Mouse (Mus musculus): ENCODE measurements around the gene Pik3c2g.

Gene Pik3c2g

GRCm38 (mm10) chr6:139735708-139736626 is 148.9 kb downstream of the Pik3c2g start:
- DNase-seq (ENCODE audit: low read depth in 1 of 2, low spot score in 2 of 2), result no peak

- DNase-seq (ENCODE audit: low read depth in 1 of 2, low spot score in 2 of 2), result no peak
Measured at GRCm38 (mm10) chr6:139738350-139738749, 151.3 kb downstream of the Pik3c2g start.

- no peak for DNase-seq (ENCODE audit: low read depth in 1 of 2, low spot score in 2 of 2)
Measured at GRCm38 (mm10) chr6:139742693-139743432, 155.8 kb downstream of the Pik3c2g start.

DNA sequence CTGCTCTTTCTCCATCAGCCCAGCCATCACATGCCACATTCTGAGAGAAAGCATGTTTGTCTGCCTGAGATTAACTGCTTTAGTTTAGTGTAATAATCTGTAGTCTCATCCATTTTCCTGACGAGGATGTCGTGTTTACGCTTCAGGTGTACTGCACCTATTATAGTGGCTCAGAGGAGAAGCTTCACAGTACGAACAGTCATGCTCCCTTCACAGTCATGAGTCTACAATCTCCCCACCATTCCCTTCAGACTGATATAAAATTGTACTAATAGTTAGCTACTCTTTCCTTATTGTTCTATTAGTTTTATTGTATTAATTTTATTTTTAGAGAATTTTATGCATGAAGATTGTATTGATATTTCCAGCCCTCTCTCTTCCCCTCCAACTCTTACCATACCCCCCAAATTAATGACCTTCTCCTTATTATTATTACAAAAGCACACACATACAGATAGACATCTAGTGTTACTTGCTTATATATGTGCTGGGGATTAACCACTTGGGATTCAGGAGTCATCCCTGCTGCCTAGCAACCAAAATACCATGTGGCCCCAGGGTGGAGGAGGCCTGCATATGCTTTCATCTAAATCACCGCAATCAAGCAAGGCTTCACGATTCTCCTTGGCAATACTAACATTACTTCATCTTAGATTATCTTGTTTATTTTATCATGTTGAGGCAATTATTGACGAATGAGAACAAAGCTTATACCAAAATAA is 159.9 kb downstream of the Pik3c2g start:
- no peak for DNase-seq (ENCODE audit: low read depth in 1 of 2, low spot score in 2 of 2)

- no peak for DNase-seq (ENCODE audit: low read depth in 1 of 2, low spot score in 2 of 2)
Measured at GRCm38 (mm10) chr6:139748091-139748771, 161.2 kb downstream of the Pik3c2g start.

DNA sequence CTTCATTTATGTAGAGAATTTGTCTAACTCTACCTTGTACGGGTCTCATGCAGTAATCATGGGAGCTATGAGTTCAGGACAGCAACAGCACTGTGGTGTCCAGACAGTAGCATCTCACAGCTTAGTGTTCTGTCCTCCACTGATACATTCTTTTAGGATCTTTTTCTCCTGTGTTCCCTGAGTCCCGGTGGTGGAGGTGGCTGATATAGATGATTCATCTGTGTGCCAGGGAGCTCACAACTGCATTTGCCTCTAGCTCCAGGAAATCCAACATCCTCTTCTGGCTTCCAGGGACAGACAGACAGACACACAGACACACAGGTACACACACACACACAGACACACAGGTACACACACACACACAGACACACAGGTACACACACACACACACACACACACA is 163.6 kb downstream of the Pik3c2g start:
- no peak for DNase-seq (ENCODE audit: low read depth in 1 of 2, low spot score in 2 of 2)

DNA sequence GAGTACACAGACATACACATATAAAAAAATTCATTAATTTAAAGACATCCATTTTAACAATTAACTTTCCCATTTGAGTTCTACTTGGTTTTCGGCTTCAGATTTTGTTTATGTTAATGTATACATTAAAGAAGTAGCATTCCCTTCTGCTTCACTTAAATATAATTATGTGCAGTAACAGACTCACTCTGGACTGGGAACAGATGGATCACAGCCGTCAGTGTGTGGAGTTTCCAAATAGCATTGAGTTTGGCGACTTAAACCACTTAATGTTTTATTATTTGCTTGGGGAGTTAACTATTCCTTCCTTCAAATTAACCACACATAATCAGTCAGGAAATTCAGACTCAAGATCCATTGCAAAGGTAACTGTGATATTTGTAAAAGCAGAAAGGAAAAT is 164.0 kb downstream of the Pik3c2g start:
- no peak for DNase-seq (ENCODE audit: low read depth in 1 of 2, low spot score in 2 of 2)

DNA sequence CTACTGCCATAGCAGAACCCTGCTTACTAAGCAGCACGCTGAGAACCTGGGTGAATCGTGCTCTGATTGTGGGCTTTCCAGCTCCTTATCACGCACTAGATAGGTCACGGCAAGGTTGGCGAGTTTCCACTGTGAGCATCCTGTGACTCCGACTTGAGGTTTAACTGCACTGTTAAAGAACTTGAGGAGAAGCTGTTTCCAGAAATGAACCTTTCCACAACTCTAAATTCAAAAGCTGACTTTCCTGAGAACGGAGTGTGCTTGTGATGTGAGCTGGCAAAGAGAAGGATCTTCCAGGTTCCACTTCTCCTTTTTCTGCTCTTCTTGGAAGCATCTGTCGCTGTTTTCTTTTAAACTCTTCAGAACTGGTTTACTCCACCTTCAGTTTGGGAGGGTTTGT is 170.9 kb downstream of the Pik3c2g start:
- no peak for DNase-seq (ENCODE audit: low read depth in 1 of 2, low spot score in 2 of 2)

DNA sequence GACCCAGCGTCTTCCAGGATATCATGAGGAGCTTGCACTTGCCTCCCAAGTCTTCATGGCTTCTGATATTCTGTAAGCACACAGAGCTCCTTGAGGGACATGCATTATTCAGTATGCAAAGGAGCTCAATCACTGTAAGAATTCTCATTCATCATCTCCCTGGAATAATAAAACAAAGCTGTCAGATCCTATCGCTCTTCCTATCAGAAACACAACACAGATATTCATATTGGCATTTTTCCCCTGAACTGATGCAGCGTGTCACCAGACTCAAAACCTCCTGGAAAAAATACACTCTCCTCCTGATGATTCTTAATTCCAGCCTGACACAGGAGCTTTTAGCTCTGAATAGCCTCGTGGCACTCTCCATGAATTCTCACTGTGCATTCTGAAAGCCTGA is 174.0 kb downstream of the Pik3c2g start:
- DNase-seq (ENCODE audit: low read depth in 1 of 2, low spot score in 2 of 2), result no peak

GRCm38 (mm10) chr6:139764398-139764797 is 177.4 kb downstream of the Pik3c2g start:
- no peak for DNase-seq (ENCODE audit: low read depth in 1 of 2, low spot score in 2 of 2)

DNA sequence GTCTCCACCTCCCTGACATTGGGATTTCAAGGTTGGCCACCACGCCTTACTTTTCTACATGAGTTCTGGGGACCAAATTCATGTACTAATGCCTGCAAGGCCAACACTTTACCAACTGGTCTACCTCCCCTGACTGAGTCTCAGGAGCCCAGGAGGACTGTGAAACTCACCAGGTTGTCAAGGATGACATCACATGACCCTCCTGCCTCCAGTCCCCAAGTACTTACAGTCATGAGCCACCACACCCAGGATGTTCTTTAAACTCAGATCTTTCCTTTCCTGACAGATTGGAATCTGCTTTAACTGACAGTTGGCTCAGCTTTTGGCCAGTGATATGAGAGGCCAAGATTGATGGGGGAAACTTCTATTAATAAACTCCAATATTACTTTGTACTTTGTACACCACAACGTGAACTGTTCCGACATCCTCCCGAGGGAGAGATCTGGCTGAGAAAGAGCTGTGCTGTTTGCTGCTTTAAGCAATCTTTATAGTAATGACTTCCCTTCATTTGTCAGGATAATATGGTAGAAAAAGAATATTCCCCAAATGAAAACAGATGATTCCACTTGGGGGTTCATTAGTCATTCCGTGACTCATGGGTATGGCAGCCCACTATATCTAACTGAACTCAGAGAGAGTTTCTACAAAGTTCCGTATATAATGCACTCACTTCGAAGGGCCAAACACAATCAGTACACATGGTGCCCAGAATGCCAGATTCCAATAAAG is 182.9 kb downstream of the Pik3c2g start:
- DNase-seq (ENCODE audit: low read depth in 1 of 2, low spot score in 2 of 2), result no peak

DNA sequence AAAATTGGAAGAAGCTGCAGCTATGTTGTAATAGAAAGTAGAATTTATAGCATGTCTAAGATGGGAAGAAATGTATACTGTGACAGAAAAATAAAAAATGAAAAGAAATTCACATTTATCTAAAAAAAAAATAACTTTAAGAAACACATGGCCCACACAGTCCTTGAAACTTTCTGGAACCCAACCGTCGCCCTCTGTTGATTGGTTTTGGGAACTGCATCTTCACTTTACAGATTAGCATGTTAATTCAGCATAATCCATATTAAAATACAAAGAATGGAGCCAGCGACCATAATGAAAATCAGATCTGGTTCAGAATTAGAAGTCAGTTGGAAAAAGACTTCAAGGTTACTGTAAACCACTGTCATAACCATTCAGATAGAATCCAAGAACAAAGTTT is 183.5 kb downstream of the Pik3c2g start:
- no peak for DNase-seq (ENCODE audit: low read depth in 1 of 2, low spot score in 2 of 2)

DNA sequence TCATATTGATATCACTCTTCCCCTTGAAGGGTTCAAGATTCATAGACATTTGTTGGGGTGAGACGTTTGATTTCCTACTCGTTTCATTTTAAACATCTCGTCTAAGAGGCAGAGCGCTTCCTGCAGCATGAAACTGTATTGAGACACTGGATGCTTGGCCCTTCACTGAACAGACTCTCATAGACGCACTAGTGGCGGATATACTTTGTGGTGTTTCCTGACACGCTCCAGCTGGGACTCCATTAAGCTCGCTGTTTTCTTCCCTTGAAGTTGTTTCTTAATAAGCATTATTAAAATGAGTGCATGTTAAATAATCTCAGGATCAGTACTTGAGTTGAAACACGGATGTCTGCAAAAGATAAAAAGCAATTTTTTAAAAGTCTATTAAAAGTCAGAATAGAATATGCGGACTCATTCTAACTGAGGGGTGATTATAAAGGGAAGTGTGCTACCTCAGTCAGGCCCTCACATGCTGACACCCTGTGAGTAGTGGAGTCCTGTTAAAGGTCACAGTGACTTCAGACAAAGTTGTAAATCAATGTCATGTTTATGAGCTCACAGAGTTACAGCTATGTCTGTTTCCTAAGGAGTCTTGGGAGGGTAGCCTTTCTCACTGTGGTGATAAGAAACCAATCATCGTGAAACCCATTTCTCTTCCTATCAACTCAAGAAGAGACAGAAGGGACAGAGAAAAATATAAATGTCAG is 190.7 kb downstream of the Pik3c2g start:
- DNase-seq (ENCODE audit: low read depth in 1 of 2, low spot score in 2 of 2), result no peak

- DNase-seq (ENCODE audit: low read depth in 1 of 2, low spot score in 2 of 2), result no peak
Measured at GRCm38 (mm10) chr6:139780028-139780427, 193.0 kb downstream of the Pik3c2g start.

DNA sequence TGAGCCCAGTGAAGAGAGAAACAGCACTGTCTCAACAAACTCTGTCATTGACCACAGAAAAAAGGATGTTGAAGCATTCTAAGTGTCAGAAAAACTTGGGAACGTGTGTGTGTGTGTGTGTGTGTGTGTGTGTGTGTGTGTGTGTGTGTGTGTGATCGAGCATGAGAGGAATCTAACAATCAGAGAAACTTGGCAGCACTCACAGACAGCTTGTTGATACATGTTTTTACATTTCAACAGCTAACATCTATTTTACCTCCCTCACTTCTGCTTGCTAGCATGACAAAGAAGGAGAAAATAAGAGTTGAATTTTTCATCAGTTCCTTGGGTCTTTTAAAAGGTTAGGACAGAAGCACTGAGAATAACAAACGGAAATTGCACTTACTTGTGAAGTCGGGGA is 202.5 kb downstream of the Pik3c2g start:
- DNase-seq (ENCODE audit: low read depth in 1 of 2, low spot score in 2 of 2), result no peak

GRCm38 (mm10) chr6:139799541-139800226 is 212.7 kb downstream of the Pik3c2g start:
- no peak for DNase-seq (ENCODE audit: low read depth in 1 of 2, low spot score in 2 of 2)

DNA sequence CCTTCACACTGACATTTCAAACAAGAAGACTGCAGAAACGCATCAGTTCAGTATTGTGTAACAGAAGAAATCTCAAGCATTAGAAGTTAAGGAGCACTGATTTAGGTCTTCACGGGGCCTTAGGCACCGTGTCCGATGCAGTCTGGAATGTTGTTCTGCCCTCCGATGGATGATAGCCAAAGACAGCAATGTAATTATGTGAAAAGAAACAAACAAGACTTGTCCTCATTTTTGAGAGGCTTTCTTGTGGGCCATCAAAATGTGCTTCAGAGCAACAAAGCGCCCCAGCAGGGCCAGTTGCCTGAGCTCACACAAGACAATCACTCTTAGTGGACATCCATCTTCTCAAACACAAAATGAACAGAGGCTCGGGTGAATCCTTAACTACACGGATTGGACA is 234.9 kb downstream of the Pik3c2g start:
- no peak for DNase-seq (ENCODE audit: low read depth in 1 of 2, low spot score in 2 of 2)

DNA sequence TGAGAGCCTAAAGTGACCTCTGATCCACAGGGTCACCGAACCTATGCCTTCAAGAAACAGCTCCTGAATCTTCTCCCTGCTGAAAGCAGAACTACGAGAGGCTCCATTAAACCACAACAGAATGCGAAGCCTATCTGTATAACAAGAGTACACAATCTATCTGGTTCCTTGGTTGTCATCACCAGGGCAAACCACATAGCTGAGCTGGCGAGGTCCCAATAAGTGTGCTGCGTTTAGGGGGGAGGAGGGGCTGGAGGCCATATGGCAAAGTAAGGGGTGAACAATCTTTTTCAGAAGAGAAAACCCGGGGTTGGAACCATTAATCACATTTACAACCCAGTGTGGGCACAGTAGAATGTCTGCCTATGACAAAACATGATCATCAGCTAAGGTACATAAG is 251.2 kb downstream of the Pik3c2g start:
- DNase-seq (ENCODE audit: low read depth in 1 of 2, low spot score in 2 of 2), result no peak

- DNase-seq (ENCODE audit: low read depth in 1 of 2, low spot score in 2 of 2), result no peak
Measured at GRCm38 (mm10) chr6:139838713-139839112, 251.7 kb downstream of the Pik3c2g start.

All from monocyte, adult 2 months (primary cell).